Mouse (Mus musculus) C2C12 (cell line): Measurements from ENCODE around the gene 4933406M09Rik. TPM values are rescaled to one million over a fixed set of nuclear protein-coding genes. Genes with fewer than 3 reads are reported as not detected.

Experiments used
- H3K27me3 ChIP-seq: one replicate; pipeline ENCODE4 v1.6.1; 2011; ENCODE audit not compliant: control insufficient read depth, insufficient read depth, insufficient read length
- H3K36me3 ChIP-seq: one replicate; pipeline ENCODE4 v1.6.1; 2011; ENCODE audit not compliant: control insufficient read depth, insufficient read depth
- H3K4me3 ChIP-seq: one replicate; pipeline ENCODE4 v1.5.1; 2011; ENCODE audit warnings: mild to moderate bottlenecking, control low read depth; ENCODE audit not compliant: poor library complexity, insufficient read depth, severe bottlenecking
- H3K79me2 ChIP-seq: one replicate; pipeline ENCODE4 v1.6.1; 2011; ENCODE audit not compliant: control insufficient read depth, insufficient read depth
- H3K79me3 ChIP-seq: one replicate; pipeline ENCODE4 v1.6.1; 2011; ENCODE audit warnings: low read depth, control low read depth
- H3ac ChIP-seq: one replicate; pipeline ENCODE3; 2011; ENCODE audit warnings: low read depth; ENCODE audit not compliant: control insufficient read depth, insufficient read length
- CEBPB ChIP-seq: IDR thresholded peaks from one replicate; pipeline ENCODE4 v1.6.1; 2011; ENCODE audit warnings: low read depth, mild to moderate bottlenecking, control low read depth, moderate library complexity
- CTCF ChIP-seq: IDR thresholded peaks from one replicate; pipeline ENCODE4 v1.5.1; 2011; ENCODE audit not compliant: control insufficient read depth, insufficient read depth, insufficient read length
- FOSL1 ChIP-seq: IDR thresholded peaks from one replicate; pipeline ENCODE4 v1.8.0; 2011; ENCODE audit warnings: mild to moderate bottlenecking, low read length; ENCODE audit not compliant: poor library complexity, insufficient read depth, severe bottlenecking
- MAX ChIP-seq: IDR thresholded peaks from one replicate; pipeline ENCODE4 v1.6.1; 2011; ENCODE audit warnings: mild to moderate bottlenecking, control low read depth
- MYOD1 ChIP-seq: IDR thresholded peaks from one replicate; pipeline ENCODE4 v1.6.1; 2011; ENCODE audit warnings: low read depth; ENCODE audit not compliant: control insufficient read depth, insufficient read length
- MYOG ChIP-seq: IDR thresholded peaks from one replicate; pipeline ENCODE4 v1.6.1; 2011; ENCODE audit not compliant: control insufficient read depth, insufficient read length; ENCODE audit errors: extremely low read depth
- USF1 ChIP-seq: IDR thresholded peaks from one replicate; pipeline ENCODE4 v1.6.1; 2011; ENCODE audit warnings: low read depth, mild to moderate bottlenecking, control low read depth, moderate library complexity
- polyA plus RNA-seq: library from polyadenylated mRNA; unstranded; fragments of >200 nt; fragmentation: generic; extraction: Trizol; gene quantifications from one replicate; pipeline ENCODE4 v1.2.1, GENCODE M21; 2012; ENCODE audit warnings: missing spikeins

Gene 4933406M09Rik
- polyA plus RNA-seq, 1 experiment = not detected

GRCm38 (mm10) chr1:134405509-134406413 is 20.0 kb downstream of the 4933406M09Rik start, which contains the start of gene Cyb5r1:
Cyb5r1 (plus strand) TSS chr1:134405559.
- Histone ChIP-seq H3K27me3 (no peaks in the 10 kb centered on the region), H3K36me3 (peaks cover 32% of the 10 kb centered on the region), H3ac (peak within 1 kb of the TSS; percentile 79), H3K79me2 (peaks cover 12% of the 10 kb centered on the region), H3K4me3 (peak within 1 kb of the TSS; percentile 64), H3K79me3 (peaks cover 7% of the 10 kb centered on the region)
- TF ChIP-seq MAX (no peak), USF1 (no peak), CEBPB (no peak), CTCF (no peak), MYOG (no peak), FOSL1 (no peak), MYOD1 (no peak)

- Histone ChIP-seq H3ac (peak overlapping the region; percentile 79), H3K27me3 (no peaks in the 10 kb centered on the region), H3K36me3 (peaks cover 37% of the 10 kb centered on the region), H3K79me3 (peaks cover 7% of the 10 kb centered on the region), H3K4me3 (peak overlapping the region; percentile 64), H3K79me2 (peaks cover 12% of the 10 kb centered on the region)
- no peak for TF ChIP-seq CEBPB
- TF ChIP-seq MYOD1 = no peak
- TF ChIP-seq USF1 = no peak
- no peak for TF ChIP-seq FOSL1
- no peak for TF ChIP-seq MYOG
- no peak for TF ChIP-seq MAX
- no peak for TF ChIP-seq CTCF
These were observed 20.7 kb downstream of the 4933406M09Rik start for GRCm38 (mm10) chr1:134406414-134406771.

- H3K4me3 ChIP-seq = no peak overlapping the region
- H3K27me3 ChIP-seq = no peaks in the 10 kb centered on the region
- TF ChIP-seq USF1 (no peak), MYOG (no peak), MYOD1 (no peak), CTCF (no peak), CEBPB (no peak), FOSL1 (no peak), MAX (no peak)
- no peak overlapping the region for H3ac ChIP-seq
- H3K36me3 ChIP-seq = peaks cover 37% of the 10 kb centered on the region
- peaks cover 12% of the 10 kb centered on the region for H3K79me2 ChIP-seq
- peaks cover 7% of the 10 kb centered on the region for H3K79me3 ChIP-seq
These were observed 22.3 kb downstream of the 4933406M09Rik start for GRCm38 (mm10) chr1:134408080-134408479.

- Histone ChIP-seq H3K4me3 (no peak overlapping the region), H3K79me3 (peaks cover 12% of the 10 kb centered on the region), H3K36me3 (peaks cover 37% of the 10 kb centered on the region), H3K79me2 (peaks cover 20% of the 10 kb centered on the region), H3ac (no peak overlapping the region), H3K27me3 (no peaks in the 10 kb centered on the region)
- TF ChIP-seq USF1 (no peak), MYOD1 (no peak), MAX (no peak), MYOG (no peak)
These were observed 26.2 kb downstream of the 4933406M09Rik start for GRCm38 (mm10) chr1:134411706-134412629.

DNA sequence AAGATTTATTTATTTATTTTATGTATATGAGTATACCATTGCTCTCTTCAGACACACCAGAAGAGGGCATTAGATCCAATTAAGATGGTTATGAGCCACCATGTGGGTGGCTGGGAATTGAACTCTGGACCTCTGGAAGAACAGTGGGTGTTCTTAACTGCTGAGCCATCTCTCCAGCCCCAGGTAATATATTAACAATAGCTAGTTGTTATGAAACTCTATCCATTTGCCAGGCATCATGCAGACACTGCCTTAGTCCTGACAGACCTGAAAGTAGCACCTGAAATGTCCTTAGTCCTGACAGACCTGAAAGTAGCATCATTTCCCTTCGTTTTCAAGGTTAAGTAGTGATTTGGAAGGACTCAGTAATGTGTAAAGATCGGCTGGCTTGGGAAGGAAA is 28.3 kb downstream of the 4933406M09Rik start:
- Histone ChIP-seq H3K79me2 (peaks cover 36% of the 10 kb centered on the region), H3K27me3 (no peaks in the 10 kb centered on the region), H3K4me3 (no peak overlapping the region), H3K36me3 (peaks cover 22% of the 10 kb centered on the region), H3ac (no peak overlapping the region), H3K79me3 (peaks cover 32% of the 10 kb centered on the region)
- no peak for TF ChIP-seq CTCF
- no peak for TF ChIP-seq MYOG
- no peak for TF ChIP-seq USF1
- TF ChIP-seq MYOD1 = no peak
- no peak for TF ChIP-seq FOSL1
- no peak for TF ChIP-seq CEBPB
